ENCODE assay signal across 29 mouse cellular contexts in genomic region chr16:21399942-21400341, GRCm38 (mm10). TPM values are rescaled to one million over a fixed set of nuclear protein-coding genes. Genes with fewer than 3 reads are reported as not detected.
A peak's percentile ranks its signal among the peaks of the same experiment; 100 is the strongest.
DNase-seq lines count a peak whose midpoint lies in the region; ATAC-seq and TF ChIP-seq lines count a peak whose summit lies in the region.
"Had no signal": no experiment of that assay in that cellular context is flagged by ENCODE, and none has a peak within 500 bp of the region (broad histone marks: within the 10 kb centered on the region; RNA-seq: fewer than 3 reads in every experiment).

No protein-coding gene starts in this region.

- H3K36me3 ChIP-seq in hindbrain, embryonic 13.5 days = no peaks in the 10 kb centered on the region
- H3K36me3 ChIP-seq in hindbrain, embryonic 16.5 days (ENCODE audit: control insufficient read depth, insufficient read depth, low read length) = no peaks in the 10 kb centered on the region
- no peaks in the 10 kb centered on the region for H3K36me3 ChIP-seq in midbrain, embryonic 10.5 days
- H3K36me3 ChIP-seq in midbrain, embryonic 14.5 days (ENCODE audit: control insufficient read depth, insufficient read depth, low read length) = no peaks in the 10 kb centered on the region
- H3K36me3 ChIP-seq: embryonic facial prominence, embryonic 15.5 days; heart, embryonic 12.5 days; midbrain, embryonic 13.5 days; neural tube, embryonic 12.5 days had no signal

- H3K4me1 ChIP-seq in hindbrain, embryonic 13.5 days (replicated peaks) = peaks cover 56% of the 10 kb centered on the region
- H3K4me1 ChIP-seq in hindbrain, embryonic 16.5 days (ENCODE audit: control insufficient read depth, insufficient read depth, low read depth, low read length) = peaks cover 15% of the 10 kb centered on the region
- H3K4me1 ChIP-seq in midbrain, embryonic 10.5 days = peaks cover 66% of the 10 kb centered on the region
- H3K4me1 ChIP-seq in midbrain, embryonic 14.5 days (ENCODE audit: control insufficient read depth, insufficient read depth, low read length) = peaks cover 44% of the 10 kb centered on the region

- no peak for ATAC-seq in hindbrain, embryonic 13.5 days (ENCODE audit: low FRiP score)
- ATAC-seq in hindbrain, embryonic 16.5 days = no peak
- ATAC-seq in midbrain, embryonic 14.5 days (ENCODE audit: low FRiP score, low TSS enrichment) = no peak
- ATAC-seq in Patski = peak; percentile 45
- peak; percentile 92 for ATAC-seq in megakaryocyte progenitor cell, adult 5-6 weeks (replicated peaks; ENCODE audit: poor library complexity)
- ATAC-seq: forebrain, embryonic 13.5 days; intestine, postnatal 0 days; midbrain, embryonic 13.5 days had no signal

- no peak overlapping the region for H3K4me2 ChIP-seq in hindbrain, embryonic 13.5 days
- H3K4me2 ChIP-seq in hindbrain, embryonic 16.5 days (ENCODE audit: low read length) = no peak overlapping the region
- H3K4me2 ChIP-seq in midbrain, embryonic 14.5 days (ENCODE audit: low read length) = no peak overlapping the region
- H3K4me2 ChIP-seq: embryonic facial prominence, embryonic 15.5 days; forebrain, embryonic 13.5 days; heart, embryonic 12.5 days; midbrain, embryonic 13.5 days; neural tube, embryonic 12.5 days had no signal

- POLR2A ChIA-PET in Patski (lab: Charles Lee) = no interaction called here

- TF ChIP-seq CTCF in Patski (IDR thresholded peaks at IDR 0.05) = no peak

- no peaks in the 10 kb centered on the region for H3K9me3 ChIP-seq in hindbrain, embryonic 13.5 days
- no peaks in the 10 kb centered on the region for H3K9me3 ChIP-seq in hindbrain, embryonic 16.5 days (ENCODE audit: control insufficient read depth, low read length)
- no peaks in the 10 kb centered on the region for H3K9me3 ChIP-seq in midbrain, embryonic 10.5 days (replicated peaks)
- H3K9me3 ChIP-seq in midbrain, embryonic 14.5 days (ENCODE audit: control insufficient read depth, low read length) = no peaks in the 10 kb centered on the region
- H3K9me3 ChIP-seq: embryonic facial prominence, embryonic 15.5 days; forebrain, embryonic 13.5 days; heart, embryonic 12.5 days; megakaryocyte, embryonic 14.5 days; midbrain, embryonic 13.5 days; neural tube, embryonic 12.5 days had no signal

- CTCF ChIA-PET in Patski (lab: Charles Lee) = interaction anchor here (1.4 to 3.2 kb wide), 2 partner anchors 7 to 13 kb away, joined by 5 to 10 read pairs; no protein-coding TSS in a partner anchor

- 0 out of 2 replicates have a peak overlapping the region, but pooled peaks have one; percentile 4 for H3K27ac ChIP-seq in hindbrain, embryonic 13.5 days
- H3K27ac ChIP-seq in hindbrain, embryonic 16.5 days (ENCODE audit: low read depth, low read length) = no peak overlapping the region
- peak overlapping the region; percentile 46; the same call in 1 of the 2 replicates for H3K27ac ChIP-seq in midbrain, embryonic 10.5 days (replicated peaks)
- H3K27ac ChIP-seq in midbrain, embryonic 14.5 days (replicated peaks; ENCODE audit: low read depth, low read length) = no peak overlapping the region
- H3K27ac ChIP-seq: embryonic facial prominence, embryonic 15.5 days; forebrain, embryonic 13.5 days; heart, adult 2 months; neural tube, embryonic 12.5 days had no signal

- WGBS in hindbrain, embryonic 13.5 days = 84% methylated on average over 4 of the region's 4 CpGs
- 78% methylated on average over 4 of the region's 4 CpGs for WGBS in hindbrain, embryonic 16.5 days
- WGBS in midbrain, embryonic 10.5 days = 87% methylated on average over 4 of the region's 4 CpGs
- 83% methylated on average over 4 of the region's 4 CpGs for WGBS in midbrain, embryonic 14.5 days

- peaks cover 3% of the 10 kb centered on the region; the same call in 1 of the 2 replicates for H3K27me3 ChIP-seq in hindbrain, embryonic 13.5 days
- no peaks in the 10 kb centered on the region for H3K27me3 ChIP-seq in hindbrain, embryonic 16.5 days (replicated peaks; ENCODE audit: control insufficient read depth, insufficient read depth, low read length)
- peaks cover 3% of the 10 kb centered on the region; the same call in 1 of the 2 replicates for H3K27me3 ChIP-seq in midbrain, embryonic 10.5 days (ENCODE audit: low read depth, poor library complexity, severe bottlenecking)
- no peaks in the 10 kb centered on the region for H3K27me3 ChIP-seq in midbrain, embryonic 14.5 days (ENCODE audit: control insufficient read depth, insufficient read depth, low read length)
- no peaks in the 10 kb centered on the region for H3K27me3 ChIP-seq in Patski
- H3K27me3 ChIP-seq: CH12.LX; embryonic facial prominence, embryonic 15.5 days; forebrain, embryonic 13.5 days; heart, embryonic 12.5 days; midbrain, embryonic 13.5 days; neural tube, embryonic 12.5 days had no signal

- DNase-seq in midbrain, embryonic 10.5 days (ENCODE audit: low spot score) = no peak
- DNase-seq in midbrain, embryonic 14.5 days = no peak
- DNase-seq in Patski (ENCODE audit: low read depth, low spot score) = no peak
- DNase-seq in spleen, postnatal 10 days (ENCODE audit: low spot score in 2 of 2) = no peak
- DNase-seq in right cerebral cortex, adult 18-20 months = no peak
- DNase-seq: adrenal gland, postnatal 25 days; cerebellum, adult 18-20 months; cerebellum, postnatal 10 days; gastrocnemius, postnatal 25 days; heart, adult 2 months; kidney, adult 9 months; kidney, postnatal 10 days; liver; lung, adult 18-20 months; lung, postnatal 10 days; right cerebral cortex, postnatal 4 days; thymus, postnatal 4 days had no signal

- in situ Hi-C loops in Patski (cut with MboI; ENCODE audit: low pct_unique_long_range_greater_than_20kb) = no loop called here

- H3K9ac ChIP-seq in hindbrain, embryonic 13.5 days = no peak overlapping the region
- H3K9ac ChIP-seq in hindbrain, embryonic 16.5 days (ENCODE audit: low read depth, low read length) = no peak overlapping the region
- H3K9ac ChIP-seq in midbrain, embryonic 14.5 days (replicated peaks; ENCODE audit: low read length) = no peak overlapping the region
- H3K9ac ChIP-seq: embryonic facial prominence, embryonic 15.5 days; forebrain, embryonic 13.5 days; heart, embryonic 12.5 days; midbrain, embryonic 13.5 days; neural tube, embryonic 12.5 days had no signal

- no peak overlapping the region for H3K4me3 ChIP-seq in hindbrain, embryonic 13.5 days
- no peak overlapping the region for H3K4me3 ChIP-seq in hindbrain, embryonic 16.5 days (ENCODE audit: low read length)
- no peak overlapping the region for H3K4me3 ChIP-seq in midbrain, embryonic 10.5 days
- H3K4me3 ChIP-seq in midbrain, embryonic 14.5 days (replicated peaks; ENCODE audit: low read depth, low read length) = no peak overlapping the region
- H3K4me3 ChIP-seq: embryonic facial prominence, embryonic 15.5 days; forebrain, embryonic 13.5 days; heart, adult 2 months; heart, embryonic 12.5 days; megakaryocyte, embryonic 14.5 days; midbrain, embryonic 13.5 days; myocyte; neural tube, embryonic 12.5 days had no signal

RNA-seq across cellular contexts. Expression of gene Vps8, which starts 23.0 kb away (rescaled TPM):
- polyA plus RNA-seq in hindbrain, embryonic 13.5 days (2015; fragmentation: Nextera tagmentation; extraction: Ambion mirVana) = 26.8 and 32.3 TPM in 2 replicates
- polyA plus RNA-seq in hindbrain, embryonic 16.5 days (2015; fragmentation: Nextera tagmentation; extraction: Ambion mirVana) = 33.1 and 38.3 TPM in 2 replicates
- polyA plus RNA-seq in midbrain, embryonic 10.5 days (2016; fragmentation: Nextera tagmentation; extraction: Ambion mirVana) = 18.9 and 23.1 TPM in 2 replicates
- 31.6 and 41.1 TPM in 2 replicates for polyA plus RNA-seq in midbrain, embryonic 14.5 days (2014; fragmentation: Nextera tagmentation; extraction: Ambion mirVana)
- 18.9 TPM for polyA plus RNA-seq in Patski (2021)
- total RNA-seq in megakaryocyte progenitor cell, adult 5-6 weeks (2015) = 16.8 and 33.0 TPM in 2 replicates
- total RNA-seq in megakaryocyte progenitor cell, adult 5-6 weeks (2017) = 26.9 and 27.4 TPM in 2 replicates

Comparison
In these comparisons a context has a peak if more than half of its experiments do, and no peak if none do; other contexts are left out.
1. H3K27ac ChIP-seq: peak in hindbrain, embryonic 13.5 days (single experiment) and midbrain, embryonic 10.5 days (single experiment); none in hindbrain, embryonic 16.5 days (single experiment) and midbrain, embryonic 14.5 days (single experiment).
2. ATAC-seq: peak in Patski (single experiment) and megakaryocyte progenitor cell, adult 5-6 weeks (single experiment); none in hindbrain, embryonic 13.5 days (single experiment), hindbrain, embryonic 16.5 days (single experiment) and midbrain, embryonic 14.5 days (single experiment).